Mouse (Mus musculus): Measurements from ENCODE around the gene Ank3. TPM values are rescaled to one million over a fixed set of nuclear protein-coding genes. Genes with fewer than 3 reads are reported as not detected.

Ank3 gene
- total RNA-seq, 2 experiments from 2014 or later = 0.05 TPM; not detected in 1

DNA sequence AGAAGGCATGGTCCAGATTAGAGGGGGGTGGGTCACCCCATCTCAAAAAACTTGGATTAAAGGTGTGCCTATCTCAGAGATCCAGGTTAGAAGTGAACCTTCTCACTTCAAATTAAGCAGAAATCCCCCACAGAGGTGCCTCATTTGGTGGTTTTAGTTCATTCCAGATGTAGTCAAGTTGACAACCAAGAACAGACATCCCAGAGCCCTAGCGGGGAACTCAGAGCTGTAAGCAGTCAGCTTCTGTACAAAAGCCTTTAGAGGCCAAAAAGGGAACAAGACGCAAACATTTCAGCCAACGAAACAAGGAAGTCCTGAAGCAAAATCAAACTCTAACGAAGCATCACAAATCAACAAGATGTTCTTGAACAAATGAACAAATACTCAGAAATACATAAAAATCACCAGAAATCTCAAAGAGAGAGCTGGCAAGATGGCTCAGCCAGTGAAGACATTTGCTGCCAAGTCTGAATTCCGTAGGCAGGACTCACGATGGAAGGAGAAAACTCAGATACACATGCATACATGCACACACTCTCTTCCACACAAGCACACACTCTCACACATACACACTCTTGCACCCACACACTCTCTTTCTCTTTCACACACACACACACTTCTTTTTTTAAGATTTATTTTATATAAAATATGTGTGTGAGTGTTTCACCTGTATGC lies 665.4 kb downstream of the Ank3 start:
- ATAC-seq (replicated peaks; ENCODE audit: poor library complexity, severe bottlenecking) = no peak

DNA sequence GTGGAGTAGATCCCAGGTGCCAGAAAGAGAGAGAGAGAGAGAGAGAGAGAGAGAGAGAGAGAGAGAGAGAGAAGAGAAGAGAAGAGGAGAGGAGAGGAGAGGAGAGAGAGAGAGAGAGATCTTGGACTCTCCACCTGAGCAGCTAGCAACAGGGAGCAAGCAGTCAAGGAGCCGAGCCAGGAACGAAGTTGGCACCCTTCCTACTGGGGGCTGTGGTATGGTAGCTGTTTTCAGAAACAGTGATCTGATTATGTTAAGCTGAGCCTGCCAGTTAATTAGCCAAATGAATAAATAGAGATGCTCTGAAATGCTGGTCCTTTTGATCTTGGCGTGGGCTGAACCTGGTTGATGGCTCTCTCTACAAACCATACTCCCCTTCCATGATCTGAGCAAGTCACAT lies 666.6 kb downstream of the Ank3 start:
- no peak for ATAC-seq (replicated peaks; ENCODE audit: poor library complexity, severe bottlenecking)

DNA sequence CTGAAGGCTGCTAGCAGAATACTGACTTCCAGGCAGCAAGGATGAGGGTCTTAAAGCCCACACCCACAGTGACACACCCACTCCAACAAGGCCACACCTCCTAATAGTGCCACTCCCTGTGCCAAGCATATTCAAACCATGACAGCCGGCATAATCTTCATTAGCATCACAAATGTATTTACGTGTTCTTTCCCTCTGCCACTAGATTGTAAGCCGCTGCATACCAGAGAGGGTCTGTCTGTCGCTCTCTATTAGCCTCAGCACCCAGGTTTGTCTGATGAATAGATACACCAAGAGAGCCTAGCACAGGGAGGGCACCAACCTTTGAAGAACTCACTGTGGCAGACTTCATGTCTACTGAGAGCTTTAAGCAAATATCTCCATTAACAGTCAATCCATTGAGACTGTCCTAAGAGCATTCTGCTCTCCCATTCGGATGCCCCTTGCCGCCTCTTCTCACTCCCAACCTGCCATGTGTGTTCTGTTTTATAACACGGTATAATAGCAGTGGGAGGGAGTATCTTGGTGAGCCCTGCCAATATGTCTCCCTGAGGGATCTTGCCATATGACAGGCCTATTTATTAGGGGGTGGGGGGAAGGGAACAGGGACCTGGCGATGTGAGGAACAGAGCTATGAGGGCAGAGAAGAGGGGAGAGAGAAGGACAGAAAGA lies 668.1 kb downstream of the Ank3 start:
- ATAC-seq (replicated peaks; ENCODE audit: poor library complexity, severe bottlenecking) = no peak

DNA sequence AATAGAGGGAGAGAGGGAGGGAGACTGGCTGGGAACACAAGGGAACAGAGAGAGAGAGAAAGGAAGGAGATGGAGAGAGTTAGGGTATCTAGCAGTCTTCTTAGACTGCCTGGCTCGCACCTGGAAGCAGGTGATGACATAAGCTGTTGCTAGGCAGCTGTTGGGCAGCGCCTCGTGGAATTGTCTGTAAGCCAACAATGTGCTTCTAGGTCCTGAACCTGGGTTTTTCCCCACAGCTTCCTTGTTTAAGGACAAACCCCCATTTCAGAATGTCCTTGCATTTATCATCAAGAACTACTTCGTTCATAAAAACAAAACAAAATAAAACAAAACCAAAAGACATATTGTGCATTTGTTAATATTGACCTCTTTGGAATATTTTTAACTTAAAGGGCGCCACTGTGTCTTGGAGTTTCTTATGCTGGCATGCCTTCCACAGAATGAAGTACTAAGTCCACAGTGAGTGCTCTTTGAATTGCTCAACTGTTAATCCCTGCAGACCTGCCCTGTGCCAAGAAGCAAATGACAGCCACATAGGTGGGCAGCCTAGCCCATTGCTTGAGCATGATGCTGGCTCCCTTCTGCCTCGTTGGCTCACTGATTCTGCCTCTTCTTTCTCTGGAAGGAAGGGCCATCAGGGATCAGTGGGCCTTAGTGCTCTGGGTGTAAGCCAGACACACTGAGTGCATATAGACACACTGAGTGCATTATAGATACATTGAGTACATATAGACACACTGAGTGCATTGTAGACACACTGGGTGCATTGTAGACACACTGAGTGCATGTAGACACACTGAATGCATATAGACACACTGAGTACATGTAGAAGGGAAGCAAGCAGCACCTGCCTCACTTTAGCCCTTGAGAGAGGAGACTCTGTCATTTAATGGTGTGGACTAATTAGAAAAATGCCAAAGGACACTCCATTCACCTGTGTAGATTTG lies 668.9 kb downstream of the Ank3 start:
- ATAC-seq (replicated peaks; ENCODE audit: poor library complexity, severe bottlenecking) = no peak

DNA sequence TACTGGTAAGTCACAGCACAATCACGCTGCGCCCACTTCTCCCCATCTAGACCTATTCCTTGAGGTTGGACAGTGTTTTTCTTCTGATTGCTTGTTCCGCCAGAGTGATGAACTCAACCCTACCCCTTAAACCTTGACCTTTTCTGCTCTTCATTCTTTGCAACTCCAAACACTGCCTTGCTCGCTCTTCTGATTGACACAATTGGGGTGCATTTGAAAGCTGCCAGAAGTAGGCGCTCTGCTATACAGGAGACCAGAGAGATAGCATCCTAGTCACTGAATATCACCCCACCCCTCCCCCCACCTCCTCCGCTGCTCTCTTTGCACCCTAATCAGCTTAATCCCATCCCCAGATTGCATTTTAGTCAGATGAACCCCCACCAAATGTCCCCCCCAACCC lies 670.7 kb downstream of the Ank3 start:
- no peak for ATAC-seq (replicated peaks; ENCODE audit: poor library complexity, severe bottlenecking)

DNA sequence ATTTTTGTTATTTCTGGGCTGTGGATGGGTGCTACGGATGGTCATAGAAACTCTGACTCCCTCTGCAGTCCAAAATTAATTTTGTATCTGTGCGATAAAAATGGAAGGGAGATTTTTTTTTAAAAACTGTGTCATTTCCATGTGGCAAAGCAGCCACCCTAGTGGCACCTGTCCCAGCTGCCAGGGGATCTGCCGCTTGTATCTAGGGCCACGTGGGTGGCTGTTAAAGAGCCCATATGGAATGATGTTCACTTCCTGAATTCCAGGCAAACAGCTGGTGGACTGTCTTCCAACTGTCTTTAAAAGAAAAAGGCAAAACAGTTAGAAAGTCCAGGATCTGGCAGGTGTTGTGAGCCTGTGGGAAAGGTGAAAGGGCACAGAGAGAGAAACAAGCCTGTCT lies 672.8 kb downstream of the Ank3 start:
- ATAC-seq (replicated peaks; ENCODE audit: poor library complexity, severe bottlenecking) = no peak

Other genes with a start within 250 kb of the Ank3 start
- 2.1 and 2.6 TPM in 2 replicates for gene Rhobtb1, start 247.3 kb upstream of the Ank3 start, total RNA-seq (2014; fragmentation: Nextera tagmentation)
- 1.8 and 2.5 TPM in 2 replicates for gene Rhobtb1, start 247.3 kb upstream of the Ank3 start, total RNA-seq (2017)
- gene A930033H14Rik, start 185.7 kb upstream of the Ank3 start, total RNA-seq (2014; fragmentation: Nextera tagmentation) = 2.6 and 4.3 TPM in 2 replicates
- gene A930033H14Rik, start 185.7 kb upstream of the Ank3 start, total RNA-seq (2017) = 1.2 and 1.5 TPM in 2 replicates
- 82.5 and 104 TPM in 2 replicates for gene Cdk1, start 45.8 kb upstream of the Ank3 start, total RNA-seq (2014; fragmentation: Nextera tagmentation)
- gene Cdk1, start 45.8 kb upstream of the Ank3 start, total RNA-seq (2017) = 302 and 371 TPM in 2 replicates